18 mouse cellular contexts compared by ENCODE assay signal in genomic region chr4:111467796-111468195, GRCm38 (mm10). TPM values are rescaled to one million over a fixed set of nuclear protein-coding genes. Genes with fewer than 3 reads are reported as not detected.
"Had no signal": no experiment of that assay in that cellular context is flagged by ENCODE, and none has a peak within 500 bp of the region (broad histone marks: within the 10 kb centered on the region; RNA-seq: fewer than 3 reads in every experiment).

No protein-coding gene starts in this region.

- ATAC-seq: liver, postnatal 0 days had no signal

- DNase-seq: kidney, adult 9 months; kidney, postnatal 14 days; layer of hippocampus, adult 9-11 months; liver, postnatal 0 days; right cerebral cortex, postnatal 14 days; right cerebral cortex, postnatal 4 days; thymus, adult 18-20 months; thymus, postnatal 36 days had no signal

- H3K27ac ChIP-seq: layer of hippocampus, adult 2 months; liver, embryonic 14.5 days; macrophage; midbrain, embryonic 12.5 days; midbrain, embryonic 15.5 days; neural tube, embryonic 12.5 days; neural tube, embryonic 15.5 days had no signal

- H3K36me3 ChIP-seq: midbrain, embryonic 12.5 days; midbrain, embryonic 15.5 days; neural tube, embryonic 12.5 days; neural tube, embryonic 15.5 days had no signal

- H3K4me3 ChIP-seq: layer of hippocampus, adult 2 months; midbrain, embryonic 12.5 days; midbrain, embryonic 15.5 days; neural tube, embryonic 12.5 days; neural tube, embryonic 15.5 days had no signal

- H3K9me3 ChIP-seq: midbrain, embryonic 12.5 days; midbrain, embryonic 15.5 days; neural tube, embryonic 12.5 days; neural tube, embryonic 15.5 days had no signal

- H3K4me2 ChIP-seq: liver, embryonic 11.5 days; lung, embryonic 14.5 days; midbrain, embryonic 12.5 days; midbrain, embryonic 15.5 days; neural tube, embryonic 12.5 days; neural tube, embryonic 15.5 days had no signal

- H3K4me1 ChIP-seq: midbrain, embryonic 12.5 days had no signal

- H3K27me3 ChIP-seq: midbrain, embryonic 12.5 days; midbrain, embryonic 15.5 days; neural tube, embryonic 12.5 days; neural tube, embryonic 15.5 days had no signal

- H3K9ac ChIP-seq: liver, embryonic 14.5 days; liver, postnatal 0 days; lung, embryonic 14.5 days; midbrain, embryonic 12.5 days; midbrain, embryonic 15.5 days; neural tube, embryonic 12.5 days; neural tube, embryonic 15.5 days had no signal

RNA-seq across cellular contexts. Expression of gene Bend5, which starts 53.0 kb away (rescaled TPM):
- total RNA-seq: megakaryocyte, adult 5-6 weeks had no signal
- polyA plus RNA-seq: macrophage had no signal
